In genomic region chr9:69404671-69405070, GRCm38 (mm10) we compare ENCODE assay signal across 18 mouse cellular contexts.
"Had no signal": no experiment of that assay in that cellular context is flagged by ENCODE, and none has a peak within 500 bp of the region (broad histone marks: within the 10 kb centered on the region; RNA-seq: fewer than 3 reads in every experiment).

No protein-coding gene starts in this region.

- H3K27ac ChIP-seq: kidney, embryonic 15.5 days; limb, embryonic 10.5 days; limb, embryonic 13.5 days; liver, embryonic 12.5 days; liver, embryonic 15.5 days; lung, embryonic 15.5 days; midbrain, embryonic 15.5 days had no signal

- H3K4me3 ChIP-seq: kidney, embryonic 15.5 days; limb, embryonic 10.5 days; limb, embryonic 13.5 days; liver, embryonic 12.5 days; liver, embryonic 15.5 days; lung, embryonic 15.5 days; megakaryocyte, embryonic 14.5 days; midbrain, embryonic 15.5 days had no signal

- DNase-seq: kidney, adult 8-10 months; kidney, postnatal 14 days; kidney, postnatal 4 days; liver; lung, adult 18-20 months; lung, postnatal 10 days; lung, postnatal 36 days; thymus, adult 2 months; thymus, postnatal 14 days; thymus, postnatal 4 days had no signal
